Mouse (Mus musculus) right cerebral cortex, adult 2 months (tissue): Measurements from ENCODE around the gene Mlx.
A peak's percentile ranks its signal among the peaks of the same experiment; 100 is the strongest.
"Not testable (repeated sequence)": the region's sequence is repeated elsewhere in the genome, so short reads cannot be mapped to it uniquely, and the experiment has no call there.

Experiments used
- DNase-seq, 2 experiments: peaks; one replicate each; pipeline ENCODE4 v3.0.0; 2021 to 2022; ENCODE audit warnings: low spot score in 2 of 2

Gene Mlx

GRCm38 (mm10) chr11:101098231-101098630 lies 11.2 kb downstream of the Mlx start:
- DNase-seq, result no peak

GRCm38 (mm10) chr11:101103011-101103410 lies 15.9 kb downstream of the Mlx start:
- no peak for DNase-seq

- no peak for DNase-seq
These were observed 22.3 kb downstream of the Mlx start for GRCm38 (mm10) chr11:101109351-101109750.

GRCm38 (mm10) chr11:101110708-101111107 lies 23.6 kb downstream of the Mlx start:
- DNase-seq, result no peak

- no peak for DNase-seq
These were observed 24.1 kb downstream of the Mlx start for GRCm38 (mm10) chr11:101111178-101111577.

GRCm38 (mm10) chr11:101112186-101112585 lies 25.1 kb downstream of the Mlx start:
- no peak for DNase-seq

GRCm38 (mm10) chr11:101115564-101115963 lies 28.5 kb downstream of the Mlx start:
- no peak for DNase-seq

GRCm38 (mm10) chr11:101118105-101118504 lies 31.0 kb downstream of the Mlx start:
- DNase-seq, result no peak

GRCm38 (mm10) chr11:101119131-101119760 lies 32.2 kb downstream of the Mlx start:
- no peak for DNase-seq

GRCm38 (mm10) chr11:101119761-101120544 lies 32.9 kb downstream of the Mlx start, which contains the start of the genes Retreg3 and Tubg1:
Gene Retreg3, minus strand, starts transcription at chr11:101119893.
Gene Tubg1, plus strand, starts transcription at chr11:101119938.
- peak; percentile 98 for DNase-seq

GRCm38 (mm10) chr11:101120545-101121188 lies 33.6 kb downstream of the Mlx start:
- no peak for DNase-seq

- DNase-seq, result not testable (repeated sequence)
These were observed 37.4 kb downstream of the Mlx start for GRCm38 (mm10) chr11:101124494-101124893.

- not testable (repeated sequence) for DNase-seq
These were observed 37.9 kb downstream of the Mlx start for GRCm38 (mm10) chr11:101125008-101125407.

- DNase-seq, result no peak
These were observed 40.0 kb downstream of the Mlx start for GRCm38 (mm10) chr11:101127075-101127474.

- DNase-seq, result no peak
These were observed 42.0 kb downstream of the Mlx start for GRCm38 (mm10) chr11:101128996-101129577.

GRCm38 (mm10) chr11:101130056-101130756 lies 43.1 kb downstream of the Mlx start:
- no peak for DNase-seq

- DNase-seq, result no peak
These were observed 44.1 kb downstream of the Mlx start for GRCm38 (mm10) chr11:101131187-101131586.

- no peak for DNase-seq
These were observed 44.6 kb downstream of the Mlx start for GRCm38 (mm10) chr11:101131701-101132100.

GRCm38 (mm10) chr11:101133037-101133436 lies 46.0 kb downstream of the Mlx start:
- DNase-seq, result no peak

GRCm38 (mm10) chr11:101134217-101134865 lies 47.3 kb downstream of the Mlx start:
- no peak for DNase-seq

GRCm38 (mm10) chr11:101137000-101137399 lies 49.9 kb downstream of the Mlx start:
- no peak for DNase-seq
